Mouse (Mus musculus) CH12.LX (cell line): ENCODE measurements at regions not wholly inside any gene's neighbourhood (a gene's known extent, or its start where the extent isn't known, plus 50 kb on each side); places are given as distances from the start of the nearest gene placed in this dataset.

Source experiments
- DNase-seq: peaks from one replicate; pipeline ENCODE4 v3.0.0-alpha.2; 2013; ENCODE audit errors: extremely low read depth
- H3K27ac ChIP-seq: 2 replicates; pipeline ENCODE4 v1.5.1; 2012; ENCODE audit warnings: low read depth, mild to moderate bottlenecking, control low read depth, moderate library complexity; ENCODE audit not compliant: insufficient read depth
- H3K27me3 ChIP-seq: replicated peaks from 2 replicates; pipeline ENCODE3; 2012; ENCODE audit warnings: inconsistent platforms
- H3K36me3 ChIP-seq, 2 experiments: replicated peaks in 1 of 2; 2 replicates each; pipeline versions ENCODE3 to v1.6.1; 2012; ENCODE audit warnings: inconsistent platforms in 1 of 2, low read length in 1 of 2, mild to moderate bottlenecking in 1 of 2, mixed read lengths in 1 of 2, moderate library complexity in 1 of 2; ENCODE audit not compliant: control insufficient read depth in 1 of 2, insufficient read depth in 1 of 2
- H3K4me1 ChIP-seq, 2 experiments: 2 replicates each; pipeline ENCODE4 v1.6.1; 2012; ENCODE audit warnings: inconsistent platforms in 1 of 2, moderate library complexity in 1 of 2; ENCODE audit not compliant: insufficient read depth in 2 of 2, control insufficient read depth in 1 of 2
- H3K4me2 ChIP-seq: 2 replicates; pipeline ENCODE4 v1.6.1; 2012; ENCODE audit warnings: low read depth, mild to moderate bottlenecking, control low read depth; ENCODE audit not compliant: poor library complexity, insufficient read depth, severe bottlenecking
- H3K4me3 ChIP-seq, 3 experiments: fragments of 150-350 bp in 1 of 3; sonication (generic) in 1 of 3; replicated peaks in 1 of 3; 2 replicates each; pipeline versions ENCODE3 to v1.5.1; 2011 to 2012; ENCODE audit warnings: low read depth in 2 of 3, low read length in 2 of 3, mild to moderate bottlenecking in 2 of 3, moderate library complexity in 2 of 3, control low read depth in 1 of 3, improper control_type of control experiment in 1 of 3, inconsistent platforms in 1 of 3, mixed read lengths in 1 of 3; ENCODE audit not compliant: poor library complexity in 1 of 3
- H3K79me2 ChIP-seq: replicated peaks from 2 replicates; pipeline ENCODE4 v1.6.1; 2012; ENCODE audit warnings: mild to moderate bottlenecking, moderate library complexity; ENCODE audit not compliant: control insufficient read depth, poor library complexity, insufficient read depth, severe bottlenecking; ENCODE audit errors: extremely low read depth
- H3K9ac ChIP-seq: 2 replicates; pipeline ENCODE4 v1.6.1; 2012; ENCODE audit warnings: low read depth, mild to moderate bottlenecking, control low read depth, moderate library complexity; ENCODE audit not compliant: insufficient read depth
- H3K9me3 ChIP-seq: replicated peaks from 2 replicates; pipeline ENCODE3; 2012; ENCODE audit warnings: low read length, inconsistent platforms, mixed read lengths
- CHD2 ChIP-seq: IDR thresholded peaks from 2 replicates; pipeline ENCODE4 v1.6.1; 2011; ENCODE audit warnings: low read length, improper control_type of control experiment
- CTCF ChIP-seq, 2 experiments: IDR thresholded peaks in 1 of 2; conservative IDR thresholded peaks in 1 of 2; 2 replicates each; pipeline ENCODE4 v1.5.1; 2011 to 2012; ENCODE audit warnings: low read depth in 2 of 2, low read length in 2 of 2, improper control_type of control experiment in 1 of 2, inconsistent platforms in 1 of 2, mild to moderate bottlenecking in 1 of 2, moderate library complexity in 1 of 2
- E2F4 ChIP-seq: IDR thresholded peaks from 2 replicates; pipeline ENCODE4 v1.6.1; 2011; ENCODE audit warnings: low read depth, low read length, improper control_type of control experiment; ENCODE audit not compliant: insufficient replicate concordance
- ELF1 ChIP-seq: IDR thresholded peaks from 2 replicates; pipeline ENCODE4 v1.6.1; 2014; ENCODE audit warnings: low read depth, mild to moderate bottlenecking, inconsistent platforms, low read length, improper control_type of control experiment
- EP300 ChIP-seq: IDR thresholded peaks from 2 replicates; pipeline ENCODE4 v1.6.1; 2011; ENCODE audit warnings: low read length, improper control_type of control experiment
- ETS1 ChIP-seq: conservative IDR thresholded peaks from 2 replicates; pipeline ENCODE4 v1.6.1; 2012; ENCODE audit warnings: low read depth, mild to moderate bottlenecking, inconsistent platforms, low read length, improper control_type of control experiment, moderate library complexity
- GABPA ChIP-seq: IDR thresholded peaks from 2 replicates; pipeline ENCODE4 v1.6.1; 2012; ENCODE audit warnings: low read depth, low read length, improper control_type of control experiment, inconsistent platforms; ENCODE audit not compliant: insufficient replicate concordance
- HCFC1 ChIP-seq: IDR thresholded peaks from 2 replicates; pipeline ENCODE4 v1.6.1; 2012; ENCODE audit warnings: low read depth, mild to moderate bottlenecking, inconsistent platforms, low read length, improper control_type of control experiment
- JUND ChIP-seq: conservative IDR thresholded peaks from 2 replicates; pipeline ENCODE4 v1.6.1; 2011; ENCODE audit warnings: low read depth, low read length, improper control_type of control experiment
- KAT2A ChIP-seq: IDR thresholded peaks from 2 replicates; pipeline ENCODE4 v1.6.1; 2012; ENCODE audit warnings: low read length, improper control_type of control experiment, inconsistent platforms; ENCODE audit not compliant: insufficient replicate concordance
- MAX ChIP-seq: IDR thresholded peaks from 2 replicates; pipeline ENCODE4 v1.6.1; 2011; ENCODE audit warnings: low read length, improper control_type of control experiment
- MAZ ChIP-seq: IDR thresholded peaks from 2 replicates; pipeline ENCODE4 v1.6.1; 2012; ENCODE audit warnings: low read depth, mild to moderate bottlenecking, inconsistent platforms, low read length, improper control_type of control experiment, moderate library complexity
- NELFE ChIP-seq: IDR thresholded peaks from 2 replicates; pipeline ENCODE4 v1.6.1; 2011; ENCODE audit warnings: low read depth, low read length, improper control_type of control experiment
- NRF1 ChIP-seq: IDR thresholded peaks from 2 replicates; pipeline ENCODE4 v1.6.1; 2014; ENCODE audit warnings: low read depth, mild to moderate bottlenecking, inconsistent platforms, low read length, improper control_type of control experiment, moderate library complexity
- POLR2A ChIP-seq: IDR thresholded peaks from 2 replicates; pipeline ENCODE4 v1.6.1; 2011; ENCODE audit warnings: low read depth, mild to moderate bottlenecking, improper control_type of control experiment, low read length
- POLR2AphosphoS2 ChIP-seq: IDR thresholded peaks from 2 replicates; pipeline ENCODE4 v1.6.1; 2011; ENCODE audit warnings: low read depth, low read length, improper control_type of control experiment
- RAD21 ChIP-seq: IDR thresholded peaks from 2 replicates; pipeline ENCODE4 v1.6.1; 2011; ENCODE audit warnings: low read depth, mild to moderate bottlenecking, low read length, improper control_type of control experiment, moderate library complexity
- SIN3A ChIP-seq: IDR thresholded peaks from 2 replicates; pipeline ENCODE4 v1.6.1; 2012; ENCODE audit warnings: low read length, improper control_type of control experiment, inconsistent platforms
- SMC3 ChIP-seq: IDR thresholded peaks from 2 replicates; pipeline ENCODE4 v1.6.1; 2011; ENCODE audit warnings: low read depth, low read length, improper control_type of control experiment
- TBP ChIP-seq: conservative IDR thresholded peaks from 2 replicates; pipeline ENCODE4 v1.6.1; 2011; ENCODE audit warnings: low read depth, low read length, improper control_type of control experiment
- TCF12 ChIP-seq: IDR thresholded peaks from 2 replicates; pipeline ENCODE4 v1.6.1; 2014; ENCODE audit warnings: low read depth, mild to moderate bottlenecking, inconsistent platforms, low read length, improper control_type of control experiment
- UBTF ChIP-seq: IDR thresholded peaks from 2 replicates; pipeline ENCODE4 v1.6.1; 2012; ENCODE audit warnings: low read depth, mild to moderate bottlenecking, inconsistent platforms, low read length, improper control_type of control experiment, moderate library complexity
- USF1 ChIP-seq: IDR thresholded peaks from 2 replicates; pipeline ENCODE4 v1.6.1; 2014; ENCODE audit warnings: low read depth, mild to moderate bottlenecking, inconsistent platforms, low read length, improper control_type of control experiment
- USF2 ChIP-seq: conservative IDR thresholded peaks from 2 replicates; pipeline ENCODE4 v1.6.1; 2011; ENCODE audit warnings: low read depth, low read length, improper control_type of control experiment
- ZMIZ1 ChIP-seq: IDR thresholded peaks from 2 replicates; pipeline ENCODE4 v1.6.1; 2012; ENCODE audit warnings: low read depth, mild to moderate bottlenecking, inconsistent platforms, low read length, improper control_type of control experiment
- ZNF384 ChIP-seq: IDR thresholded peaks from 2 replicates; pipeline ENCODE4 v1.6.1; 2012; ENCODE audit warnings: low read depth, low read length, improper control_type of control experiment, inconsistent platforms
- dilution Hi-C: fragments of 300-500 bp; cut with MboI; formaldehyde crosslinking; loops from 2 replicates; pipeline ENCODE4 v1.14.3; 2020; ENCODE audit warnings: low sequenced_read_pairs; ENCODE audit not compliant: extremely low pct_unique_long_range_greater_than_20kb, extremely low pct_ligation_motif_present
- in situ Hi-C: fragments of 300-500 bp; cut with MboI; formaldehyde crosslinking; loops from 3 replicates; pipeline ENCODE4 v1.14.3; 2019; ENCODE audit warnings: low sequenced_read_pairs, low pct_ligation_motif_present, low pct_unique_long_range_greater_than_20kb, mixed read lengths

GRCm38 (mm10) chr9:69910621-69911020, 78.6 kb upstream of the Bnip2 start:
- no peak for DNase-seq
- Histone ChIP-seq H3K27ac (no peak overlapping the region), H3K79me2 (no peaks in the 10 kb centered on the region), H3K36me3 (no peaks in the 10 kb centered on the region), H3K9ac (no peak overlapping the region), H3K9me3 (no peaks in the 10 kb centered on the region), H3K4me2 (no peak overlapping the region), H3K4me1 (peaks cover 0 to 5% of the 10 kb centered on the region in 2 experiments; a peak in 2 of 4 replicates), H3K4me3 (no peak overlapping the region), H3K27me3 (no peaks in the 10 kb centered on the region)
- TF ChIP-seq EP300 (no peak), KAT2A (no peak), CTCF (conservative IDR thresholded peaks at IDR 0.05 in 1 of 2, IDR thresholded peaks at IDR 0.05 in 1 of 2; ENCODE audit: low read depth in 2 of 2, low read length in 2 of 2) (no peak), SIN3A (no peak), TCF12 (no peak), RAD21 (no peak), ELF1 (no peak), HCFC1 (no peak), JUND (no peak), ZNF384 (no peak)
- in situ Hi-C loops = no loop called here
- dilution Hi-C loops = no loop called here

- Histone ChIP-seq H3K9ac (no peak overlapping the region), H3K4me1 (peaks cover 0 to 18% of the 10 kb centered on the region in 2 experiments; a peak in 2 of 4 replicates), H3K4me2 (no peak overlapping the region), H3K79me2 (no peaks in the 10 kb centered on the region), H3K9me3 (peaks cover 4% of the 10 kb centered on the region), H3K36me3 (no peaks in the 10 kb centered on the region), H3K4me3 (no peak overlapping the region), H3K27me3 (no peaks in the 10 kb centered on the region), H3K27ac (no peak overlapping the region)
- TF ChIP-seq SMC3 (peak; percentile 38; the same call in 1 of the 2 replicates), ELF1 (no peak), POLR2A (no peak), UBTF (no peak), RAD21 (peak; percentile 43), CTCF (conservative IDR thresholded peaks at IDR 0.05 in 1 of 2, IDR thresholded peaks at IDR 0.05 in 1 of 2; ENCODE audit: low read depth in 2 of 2, low read length in 2 of 2) (peak in 1 of 2 experiments; percentile 42; a peak in 2 of 4 replicates)
- dilution Hi-C loops (no loop called here), in situ Hi-C loops (no loop called here)
- no peak for DNase-seq
These were observed 61.1 kb upstream of the Bnip2 start for GRCm38 (mm10) chr9:69928126-69928525.

DNA sequence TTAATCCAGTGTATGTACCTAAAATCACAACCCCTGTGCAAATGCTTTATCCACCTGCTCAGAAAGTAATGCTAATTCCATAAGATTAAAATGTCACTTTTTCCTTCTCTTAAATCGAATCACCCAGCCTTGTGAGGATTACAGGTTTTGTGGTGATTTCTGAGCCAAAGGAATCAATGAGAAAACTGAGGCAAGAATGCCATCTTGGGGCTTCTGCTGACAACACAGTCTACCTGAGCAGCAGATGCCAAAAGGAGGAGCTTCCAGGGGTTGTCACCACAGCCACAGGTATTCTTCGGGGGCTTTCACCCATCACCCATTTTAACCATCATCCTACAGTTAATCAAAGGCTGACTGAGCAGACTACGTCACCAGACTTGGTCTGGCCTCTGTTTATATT, 51.4 kb upstream of the Bnip2 start:
- no peaks in the 10 kb centered on the region for H3K27me3 ChIP-seq
- no peak overlapping the region for H3K4me2 ChIP-seq
- H3K36me3 ChIP-seq = no peaks in the 10 kb centered on the region
- no peaks in the 10 kb centered on the region for H3K9me3 ChIP-seq
- no peak overlapping the region for H3K27ac ChIP-seq
- no peak overlapping the region for H3K4me3 ChIP-seq
- dilution Hi-C loops = no loop called here
- H3K4me1 ChIP-seq = peaks cover 12 to 34% of the 10 kb centered on the region in 2 experiments
- H3K79me2 ChIP-seq = no peaks in the 10 kb centered on the region
- DNase-seq = no peak
- H3K9ac ChIP-seq = no peak overlapping the region
- in situ Hi-C loops = loop anchor here (10.0 kb wide), 1 partner anchor 433 kb away; no protein-coding TSS in a partner anchor
- TF ChIP-seq CHD2 = no peak
- no peak for TF ChIP-seq MAZ
- no peak for TF ChIP-seq ETS1
- no peak for TF ChIP-seq NRF1
- TF ChIP-seq POLR2AphosphoS2 = no peak
- no peak for TF ChIP-seq USF2
- no peak for TF ChIP-seq UBTF
- no peak for TF ChIP-seq TCF12
- TF ChIP-seq TBP = no peak
- TF ChIP-seq POLR2A = no peak
- TF ChIP-seq GABPA = no peak
- TF ChIP-seq ZMIZ1 = no peak
- TF ChIP-seq SMC3 = peak; percentile 33
- no peak for TF ChIP-seq E2F4
- no peak for TF ChIP-seq USF1
- no peak for TF ChIP-seq MAX
- no peak for TF ChIP-seq NELFE
